Mouse (Mus musculus) lung, adult 2 months (tissue): Measurements from ENCODE around the gene Vps13d.

Experiments used
- CTCF ChIP-seq: fragments of 200-500 bp; IDR thresholded peaks from 2 replicates; pipeline ENCODE4 v1.5.1; 2011; ENCODE audit warnings: mild to moderate bottlenecking, low read length, control low read depth; ENCODE audit not compliant: insufficient read depth
- POLR2A ChIP-seq: fragments of 200-500 bp; IDR thresholded peaks from 2 replicates; pipeline ENCODE4 v1.6.1; 2011; ENCODE audit warnings: low read depth, mild to moderate bottlenecking, control low read depth, low read length, borderline replicate concordance; ENCODE audit errors: extremely low read depth

DNA sequence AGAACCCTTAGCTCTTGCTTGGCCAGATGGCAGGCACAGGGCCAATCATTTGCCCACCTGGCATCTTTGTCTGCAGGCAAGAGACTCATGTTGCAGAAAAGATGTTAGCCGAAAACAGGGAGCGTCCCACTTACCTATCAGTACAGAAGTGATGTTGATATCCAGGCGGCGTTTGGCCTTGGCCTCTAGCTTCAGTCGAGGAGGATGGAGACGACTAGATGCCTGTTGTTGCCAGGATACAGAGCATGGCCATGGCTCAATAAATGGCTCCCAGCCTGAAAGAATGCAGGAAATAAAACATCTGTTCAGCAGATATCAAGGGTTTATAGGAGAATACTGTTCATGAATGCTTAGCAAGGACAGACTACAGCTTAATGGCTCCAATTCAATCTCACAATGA, 88.0 kb downstream of the Vps13d start:
- TF ChIP-seq CTCF (no peak), POLR2A (no peak)
